Mouse (Mus musculus) heart, postnatal 25 days (tissue): ENCODE data around the gene Wfdc6a. TPM values are rescaled to one million over a fixed set of nuclear protein-coding genes. Genes with fewer than 3 reads are reported as not detected.

Experiments used
- DNase-seq: peaks from one replicate; pipeline ENCODE4 v3.0.0; 2022; ENCODE audit warnings: low spot score
- intact Hi-C: fragments of 180-260 bp; cut with DNase I; formaldehyde crosslinking; loops from one replicate; pipeline ENCODE4 v1.15.1; 2025
- total RNA-seq, 2 experiments: library from RNA; stranded (reverse); gene quantifications; 2 replicates each; pipeline ENCODE4 v1.2.3; 2021

Gene Wfdc6a
- total RNA-seq, 2 experiments from 2014 or later = 0.34 TPM; not detected in 1

GRCm38 (mm10) chr2:164558426-164558825 is 26.8 kb downstream of the Wfdc6a start:
- no peak for DNase-seq
- intact Hi-C loops = no loop called here

- no peak for DNase-seq
- intact Hi-C loops = no loop called here
Measured at GRCm38 (mm10) chr2:164551502-164551901, 33.7 kb downstream of the Wfdc6a start.

- DNase-seq = no peak
Measured at GRCm38 (mm10) chr2:164550895-164551269, 34.4 kb downstream of the Wfdc6a start.

GRCm38 (mm10) chr2:164549963-164550894 is 35.0 kb downstream of the Wfdc6a start:
- intact Hi-C loops = no loop called here
- DNase-seq = no peak

More at GRCm38 (mm10) chr2:164550895-164551269, 34.4 kb downstream of the Wfdc6a start:
- intact Hi-C loops = no loop called here

- intact Hi-C loops = no loop called here
- DNase-seq = no peak
Measured at GRCm38 (mm10) chr2:164549338-164549737, 35.9 kb downstream of the Wfdc6a start.

GRCm38 (mm10) chr2:164544454-164545097 is 40.7 kb downstream of the Wfdc6a start:
- intact Hi-C loops = no loop called here
- no peak for DNase-seq

GRCm38 (mm10) chr2:164543745-164544144 is 41.5 kb downstream of the Wfdc6a start:
- no peak for DNase-seq
- intact Hi-C loops = no loop called here

GRCm38 (mm10) chr2:164542598-164542997 is 42.6 kb downstream of the Wfdc6a start:
- intact Hi-C loops = no loop called here
- no peak for DNase-seq

- no peak for DNase-seq
- intact Hi-C loops = no loop called here
Measured at GRCm38 (mm10) chr2:164542132-164542531, 43.1 kb downstream of the Wfdc6a start.

GRCm38 (mm10) chr2:164540652-164541427 is 44.4 kb downstream of the Wfdc6a start:
- intact Hi-C loops = no loop called here
- DNase-seq = no peak

GRCm38 (mm10) chr2:164537003-164537402 is 48.2 kb downstream of the Wfdc6a start:
- intact Hi-C loops = no loop called here
- no peak for DNase-seq

- intact Hi-C loops = no loop called here
- DNase-seq = no peak
Measured at GRCm38 (mm10) chr2:164534315-164534714, 50.9 kb downstream of the Wfdc6a start.

- DNase-seq = no peak
- intact Hi-C loops = no loop called here
Measured at GRCm38 (mm10) chr2:164531169-164531568, 54.1 kb downstream of the Wfdc6a start.

Other genes with a start within 250 kb of the Wfdc6a start
- gene Slpi, start 196.4 kb downstream of the Wfdc6a start, total RNA-seq = 1 to 10 TPM; 3.1 to 7.2 TPM
- gene Rbpjl, start 182.3 kb downstream of the Wfdc6a start, total RNA-seq = not detected
- gene Matn4, start 180.3 kb downstream of the Wfdc6a start, total RNA-seq = under 1 TPM; 0.42 to 0.52 TPM
- gene Sdc4, start 141.6 kb downstream of the Wfdc6a start, total RNA-seq = 10 to 100 TPM; 19.7 to 22.4 TPM
- 10 to 100 TPM; 22.2 to 26.8 TPM for gene Sys1, start 128.5 kb downstream of the Wfdc6a start, total RNA-seq
- gene Gm20458, start 124.5 kb downstream of the Wfdc6a start, total RNA-seq = 1 to 10 TPM; 1.4 to 2.5 TPM
- gene Trp53tg5, start 111.7 kb downstream of the Wfdc6a start, total RNA-seq = not detected
- 10 to 100 TPM; 14.4 to 21.9 TPM for gene Dbndd2, start 99.3 kb downstream of the Wfdc6a start, total RNA-seq
- gene Pigt, start 87.9 kb downstream of the Wfdc6a start, total RNA-seq = 10 to 100 TPM; 34.7 to 34.8 TPM
- under 1 TPM; 0.78 to 0.83 TPM for gene Wfdc2, start 23.0 kb downstream of the Wfdc6a start, total RNA-seq
- gene Spint3, start 12.0 kb downstream of the Wfdc6a start, total RNA-seq = not detected
- not detected for gene Eppin, start 8.1 kb upstream of the Wfdc6a start, total RNA-seq
- not detected for gene Wfdc6b, start 28.1 kb upstream of the Wfdc6a start, total RNA-seq
- not detected for gene Wfdc8, start 28.2 kb upstream of the Wfdc6a start, total RNA-seq
- gene Wfdc16, start 53.3 kb upstream of the Wfdc6a start, total RNA-seq = not detected
- not detected for gene Wfdc10, start 70.6 kb upstream of the Wfdc6a start, total RNA-seq
- gene Wfdc9, start 71.1 kb upstream of the Wfdc6a start, total RNA-seq = not detected
- gene Wfdc11, start 88.6 kb upstream of the Wfdc6a start, total RNA-seq = not detected
- gene Wfdc13, start 99.7 kb upstream of the Wfdc6a start, total RNA-seq = not detected
- not detected for gene Spint4, start 113.1 kb upstream of the Wfdc6a start, total RNA-seq
- not detected for gene Spint5, start 129.9 kb upstream of the Wfdc6a start, total RNA-seq
- under 1 TPM; 0.28 to 0.29 TPM for gene Wfdc3, start 160.5 kb upstream of the Wfdc6a start, total RNA-seq
- gene Dnttip1, start 160.5 kb upstream of the Wfdc6a start, total RNA-seq = 10 to 100 TPM; 24.4 to 25.8 TPM
- gene Ube2c, start 184.5 kb upstream of the Wfdc6a start, total RNA-seq = 1 to 10 TPM; 2.4 to 2.9 TPM
- not detected for gene Tnnc2, start 194.5 kb upstream of the Wfdc6a start, total RNA-seq
- 10 to 100 TPM; 24.7 to 27.5 TPM for gene Snx21, start 200.4 kb upstream of the Wfdc6a start, total RNA-seq
- gene Acot8, start 219.4 kb upstream of the Wfdc6a start, total RNA-seq = 10 to 100 TPM; 10.7 to 12.2 TPM
- gene Zswim3, start 219.7 kb upstream of the Wfdc6a start, total RNA-seq = 1 to 10 TPM; 2.5 to 3.1 TPM
- gene Zswim1, start 237.2 kb upstream of the Wfdc6a start, total RNA-seq = 1 to 10 TPM; 3.6 to 4.5 TPM
- under 1 TPM; 0.42 to 0.64 TPM for gene Spata25, start 243.1 kb upstream of the Wfdc6a start, total RNA-seq
- 100 to 1,000 TPM in 1 of 2 experiments, 10 to 100 TPM in 1; 90.9 to 108 TPM for gene Ctsa, start 247.4 kb upstream of the Wfdc6a start, total RNA-seq
- gene Neurl2, start 248.0 kb upstream of the Wfdc6a start, total RNA-seq = 10 to 100 TPM; 39.9 to 44.6 TPM